Mouse (Mus musculus) activated CD4-positive, CD25-positive, alpha-beta regulatory T cell (primary cell): ENCODE measurements around the gene Gm21870. TPM values are rescaled to one million over a fixed set of nuclear protein-coding genes. Genes with fewer than 3 reads are reported as not detected.

Experiments
- polyA plus RNA-seq, 2 experiments: library from polyadenylated mRNA; unstranded; fragments of 100-300 nt; shearing (Covaris generic); gene quantifications; one replicate each; pipeline ENCODE4 v1.2.1; 2017

Gene Gm21870
- polyA plus RNA-seq, result under 1 TPM in 1 of 2 experiments, not detected in 1; 0.87 TPM

GRCm38 (mm10) chrX:33986716-33987115, at the start of gene Gm21870:
Gene Gm21870 (minus strand): TSS chrX:33986816.

GRCm38 (mm10) chrX:33956440-33956839, 30.2 kb downstream of the Gm21870 start, which contains the start of gene Btbd35f6:
Gene Btbd35f6 (minus strand): TSS chrX:33956540.

Other genes starting within 250 kb of the Gm21870 start
- not detected for gene Btbd35f6, start 30.3 kb downstream of the Gm21870 start, polyA plus RNA-seq
- not detected for gene Btbd35f9, start 174.7 kb upstream of the Gm21870 start, polyA plus RNA-seq